Mouse (Mus musculus): ENCODE data around the gene Rpl35a. TPM values are rescaled to one million over a fixed set of nuclear protein-coding genes. Genes with fewer than 3 reads are reported as not detected.

Gene Rpl35a
- polyA plus RNA-seq, 1 experiment, result not detected

DNA sequence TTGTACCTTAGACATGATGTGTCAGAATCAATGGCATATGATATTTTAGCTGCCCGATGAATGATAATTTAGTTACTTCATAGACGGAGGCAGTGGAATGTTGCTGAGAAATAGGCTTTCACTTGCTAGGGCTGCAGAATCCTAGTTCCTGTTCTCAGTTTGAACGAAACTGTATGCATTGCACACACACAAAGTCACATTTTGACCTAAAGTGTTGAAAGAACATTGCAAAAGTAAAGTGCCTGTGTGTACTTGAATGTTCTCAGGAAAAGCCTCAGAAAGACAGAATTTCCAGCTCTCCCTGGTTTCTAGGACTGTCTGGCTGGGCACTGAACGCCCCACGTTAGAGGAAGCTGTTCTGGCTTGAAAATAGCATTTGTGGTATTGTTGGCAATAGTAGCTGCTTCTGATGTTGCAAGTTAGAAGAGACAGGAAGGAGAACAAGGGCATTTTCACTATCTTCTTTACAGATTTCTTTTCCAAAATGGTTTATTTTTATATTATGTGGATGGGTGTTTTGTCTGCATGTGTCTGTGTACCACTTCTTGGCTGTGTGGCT, 20.9 kb downstream of the Rpl35a start:
- H3K4me1 ChIP-seq (ENCODE audit: control insufficient read depth, insufficient read depth, low read length), result no peaks in the 10 kb centered on the region
- WGBS, result 84% methylated on average over 5 of the region's 5 CpGs
- no peak overlapping the region for H3K27ac ChIP-seq (ENCODE audit: insufficient read depth, low read depth, low read length)
- TF ChIP-seq POLR2A (IDR thresholded peaks at IDR 0.05; ENCODE audit: insufficient read depth, low read depth, low read length) (no peak), CTCF (IDR thresholded peaks at IDR 0.05; ENCODE audit: insufficient read depth, low read depth, low read length) (no peak)
- no peak overlapping the region for H3K4me3 ChIP-seq (ENCODE audit: insufficient read depth, low read depth, low read length)

DNA sequence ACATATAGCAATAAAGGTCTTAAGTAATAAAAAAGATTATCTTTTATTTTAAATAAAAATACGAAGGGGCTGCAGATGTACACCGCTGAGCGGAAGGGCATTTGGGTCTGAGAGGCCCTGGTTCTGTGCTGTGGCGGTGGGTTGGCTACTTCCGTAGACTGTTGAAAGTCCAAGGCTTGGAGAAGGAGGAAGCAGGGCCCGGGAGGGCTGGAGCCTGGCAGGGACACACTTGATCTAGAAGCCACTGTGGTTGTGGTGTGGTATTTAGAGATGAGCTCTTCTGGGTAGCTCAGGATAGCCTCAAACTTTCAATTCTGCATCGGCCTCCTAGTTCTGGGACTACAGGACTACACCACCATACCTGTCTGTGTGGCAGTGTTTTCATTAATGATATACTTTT, 23.8 kb downstream of the Rpl35a start:
- WGBS, result 90% methylated on average over 7 of the region's 7 CpGs
- no peak overlapping the region for H3K4me3 ChIP-seq (ENCODE audit: insufficient read depth, low read depth, low read length)
- TF ChIP-seq POLR2A (IDR thresholded peaks at IDR 0.05; ENCODE audit: insufficient read depth, low read depth, low read length) (no peak), CTCF (IDR thresholded peaks at IDR 0.05; ENCODE audit: insufficient read depth, low read depth, low read length) (no peak)

DNA sequence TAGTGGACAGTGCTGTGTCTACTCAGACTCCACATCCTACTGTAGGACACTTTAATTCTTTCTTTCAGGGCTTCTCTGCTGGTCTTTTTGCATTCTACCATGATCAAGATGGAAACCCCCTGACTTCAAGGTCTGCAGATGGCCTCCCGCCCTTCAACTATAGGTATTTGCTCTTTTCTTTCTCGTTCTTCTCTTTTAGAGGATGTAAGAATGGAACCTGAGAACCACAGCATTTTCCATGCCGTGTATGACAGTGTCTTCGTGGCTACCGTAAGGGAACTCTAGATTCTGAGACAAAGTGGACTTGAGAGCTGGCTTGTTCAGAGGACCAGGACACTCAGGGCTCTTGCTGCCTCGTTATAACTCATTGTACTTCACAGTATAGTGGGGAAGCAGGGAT, 26.7 kb downstream of the Rpl35a start:
- TF ChIP-seq POLR2A (IDR thresholded peaks at IDR 0.05; ENCODE audit: insufficient read depth, low read depth, low read length), result no peak
- no peak for TF ChIP-seq CTCF (IDR thresholded peaks at IDR 0.05; ENCODE audit: insufficient read depth, low read depth, low read length)
- H3K4me3 ChIP-seq (ENCODE audit: insufficient read depth, low read depth, low read length), result no peak overlapping the region
- H3K27ac ChIP-seq (ENCODE audit: insufficient read depth, low read depth, low read length), result no peak overlapping the region
- H3K4me1 ChIP-seq (ENCODE audit: control insufficient read depth, insufficient read depth, low read length), result no peaks in the 10 kb centered on the region
- WGBS, result 89% methylated on average over 6 of the region's 6 CpGs

More for the DNA sequence above, 23.8 kb downstream of the Rpl35a start:
- Histone ChIP-seq H3K27ac (ENCODE audit: insufficient read depth, low read depth, low read length) (no peak overlapping the region), H3K4me1 (ENCODE audit: control insufficient read depth, insufficient read depth, low read length) (no peaks in the 10 kb centered on the region)

DNA sequence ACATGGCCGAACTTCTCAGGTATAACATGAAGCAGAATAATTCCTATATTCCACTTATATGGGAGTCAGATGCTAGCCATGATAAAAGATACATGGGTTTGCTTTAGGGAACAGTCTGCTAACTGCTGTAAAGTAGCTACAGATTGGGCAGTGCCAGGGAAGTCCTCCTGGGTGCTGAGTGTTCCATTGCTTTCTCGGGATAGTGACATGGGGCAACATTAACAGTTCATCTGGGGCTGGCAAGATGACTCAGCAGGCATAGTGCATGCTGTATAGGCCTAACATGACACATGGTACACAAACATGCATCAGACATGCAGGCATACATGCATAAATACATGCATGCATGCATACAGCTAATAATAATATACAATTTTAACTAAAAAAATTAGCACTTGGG, 27.7 kb downstream of the Rpl35a start:
- Histone ChIP-seq H3K4me1 (ENCODE audit: control insufficient read depth, insufficient read depth, low read length) (no peaks in the 10 kb centered on the region), H3K4me3 (ENCODE audit: insufficient read depth, low read depth, low read length) (no peak overlapping the region), H3K27ac (ENCODE audit: insufficient read depth, low read depth, low read length) (no peak overlapping the region)
- WGBS, result 88% methylated on average over 2 of the region's 2 CpGs
- TF ChIP-seq CTCF (IDR thresholded peaks at IDR 0.05; ENCODE audit: insufficient read depth, low read depth, low read length) (no peak), POLR2A (IDR thresholded peaks at IDR 0.05; ENCODE audit: insufficient read depth, low read depth, low read length) (no peak)

DNA sequence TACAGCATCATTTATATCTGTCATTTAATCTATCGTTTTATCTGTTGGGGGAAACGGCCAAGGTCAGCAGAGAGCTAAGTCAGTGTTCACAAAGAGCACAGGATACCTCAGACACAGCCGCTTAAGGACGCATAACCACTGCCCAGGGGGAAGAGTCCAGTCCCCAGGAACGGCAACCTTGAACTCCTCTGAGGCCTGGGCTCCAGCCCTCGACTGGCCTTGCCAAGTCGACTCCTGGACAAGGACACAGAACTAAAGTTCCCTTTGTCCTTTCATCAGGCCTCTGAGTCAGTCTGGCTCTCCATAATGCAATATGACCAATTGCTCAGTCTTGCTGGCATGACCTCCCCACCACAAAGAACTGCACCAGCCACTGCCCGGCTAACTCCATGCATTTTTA, 29.4 kb downstream of the Rpl35a start:
- Histone ChIP-seq H3K27ac (ENCODE audit: insufficient read depth, low read depth, low read length) (no peak overlapping the region), H3K4me3 (ENCODE audit: insufficient read depth, low read depth, low read length) (no peak overlapping the region), H3K4me1 (ENCODE audit: control insufficient read depth, insufficient read depth, low read length) (no peaks in the 10 kb centered on the region)
- 67% methylated on average over 8 of the region's 8 CpGs for WGBS
- TF ChIP-seq CTCF (IDR thresholded peaks at IDR 0.05; ENCODE audit: insufficient read depth, low read depth, low read length) (no peak), POLR2A (IDR thresholded peaks at IDR 0.05; ENCODE audit: insufficient read depth, low read depth, low read length) (no peak)

Other genes with a start within 250 kb of the Rpl35a start
- gene Smbd1, start 246.0 kb upstream of the Rpl35a start, polyA plus RNA-seq (2012; ENCODE audit: insufficient read depth, insufficient read length, low replicate concordance, missing spikeins), result not detected in 2 replicates
- gene Fyttd1, start 179.0 kb upstream of the Rpl35a start, polyA plus RNA-seq (2012; ENCODE audit: insufficient read depth, insufficient read length, low replicate concordance, missing spikeins), result not detected in 2 replicates
- not detected in 2 replicates for gene Rubcn, start 178.7 kb upstream of the Rpl35a start, polyA plus RNA-seq (2012; ENCODE audit: insufficient read depth, insufficient read length, low replicate concordance, missing spikeins)
- not detected in 2 replicates for gene Lrch3, start 142.4 kb upstream of the Rpl35a start, polyA plus RNA-seq (2012; ENCODE audit: insufficient read depth, insufficient read length, low replicate concordance, missing spikeins)
- gene Iqcg, start 235 bp upstream of the Rpl35a start, polyA plus RNA-seq (2012; ENCODE audit: insufficient read depth, insufficient read length, low replicate concordance, missing spikeins), result not detected in 2 replicates
- gene Lmln, start 6.1 kb downstream of the Rpl35a start, polyA plus RNA-seq (2012; ENCODE audit: insufficient read depth, insufficient read length, low replicate concordance, missing spikeins), result not detected in 2 replicates
- not detected in 2 replicates for gene Osbpl11, start 128.6 kb downstream of the Rpl35a start, polyA plus RNA-seq (2012; ENCODE audit: insufficient read depth, insufficient read length, low replicate concordance, missing spikeins)
- not detected in 2 replicates for gene Snx4, start 195.0 kb downstream of the Rpl35a start, polyA plus RNA-seq (2012; ENCODE audit: insufficient read depth, insufficient read length, low replicate concordance, missing spikeins)